Mouse (Mus musculus): Measurements from ENCODE around the gene Gpld1.

DNA sequence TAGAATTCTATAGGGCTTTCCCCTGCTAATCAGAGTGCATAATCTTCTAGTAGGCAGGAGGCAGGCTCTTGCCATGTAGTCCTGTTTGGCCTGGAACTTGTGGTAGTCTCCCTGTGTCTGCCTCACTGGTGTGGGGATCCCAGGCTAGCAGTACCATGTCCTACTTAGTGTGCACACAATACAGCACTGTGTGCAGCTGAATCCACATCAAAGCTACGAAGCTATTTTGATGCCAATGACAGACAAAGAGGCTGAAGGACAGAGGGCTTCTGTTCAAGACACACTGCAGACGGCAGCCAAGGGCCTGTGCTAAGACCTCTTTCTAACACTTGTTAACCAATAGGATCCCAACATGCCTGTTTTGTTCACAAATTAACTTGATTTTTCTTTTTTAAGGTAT lies 42.5 kb downstream of the Gpld1 start:
- TF ChIP-seq POLR2AphosphoS2 (IDR thresholded peaks at IDR 0.05; ENCODE audit: insufficient read length, low read depth) (peak; percentile 23), USF1 (IDR thresholded peaks at IDR 0.05; ENCODE audit: low read depth) (no peak), POLR2A (IDR thresholded peaks at IDR 0.05; ENCODE audit: insufficient read length, low read depth) (no peak), TCF3 (IDR thresholded peaks at IDR 0.05; ENCODE audit: insufficient read length, low read depth) (no peak), E2F4 (IDR thresholded peaks at IDR 0.05; ENCODE audit: insufficient read depth) (no peak), MAX (IDR thresholded peaks at IDR 0.05; ENCODE audit: low read depth) (no peak), TCF12 (IDR thresholded peaks at IDR 0.05; ENCODE audit: insufficient read depth, poor library complexity, severe bottlenecking) (no peak), MYOG (IDR thresholded peaks at IDR 0.05; ENCODE audit: control insufficient read depth in 1 of 3, insufficient read depth in 1 of 3, insufficient read length in 2 of 3, low read depth in 2 of 3) (no peak), MYOD1 (IDR thresholded peaks at IDR 0.05; ENCODE audit: control insufficient read depth in 1 of 3, insufficient read length in 2 of 3, low read depth in 2 of 3) (no peak), REST (IDR thresholded peaks at IDR 0.05; ENCODE audit: insufficient read depth, insufficient read length) (no peak), CEBPB (IDR thresholded peaks at IDR 0.05; ENCODE audit: insufficient read depth, poor library complexity, severe bottlenecking) (no peak), SRF (IDR thresholded peaks at IDR 0.05; ENCODE audit: control insufficient read depth, insufficient read length, low read depth) (no peak)
